Mouse (Mus musculus): ENCODE results near the gene Tecr. TPM values are rescaled to one million over a fixed set of nuclear protein-coding genes. Genes with fewer than 3 reads are reported as not detected.

Gene Tecr
- total RNA-seq (2021) (100 to 1,000 TPM; 445 to 505 TPM), polyA plus RNA-seq (2012; rRNA removed) (772 and 935 TPM in 2 replicates)
- long read RNA-seq, transcript Tecr-203 (12 exons, 1,120 nt), result minor isoform, 17 of 467 reads
- long read RNA-seq, transcript Tecr-201 (13 exons, 1,158 nt), result major isoform, 61 of 467 reads
- long read RNA-seq, partial matches to known transcripts, result 339 of 467 reads
- long read RNA-seq, other reads (novel, unspliced or antisense), result 49 of 467 reads

DNA sequence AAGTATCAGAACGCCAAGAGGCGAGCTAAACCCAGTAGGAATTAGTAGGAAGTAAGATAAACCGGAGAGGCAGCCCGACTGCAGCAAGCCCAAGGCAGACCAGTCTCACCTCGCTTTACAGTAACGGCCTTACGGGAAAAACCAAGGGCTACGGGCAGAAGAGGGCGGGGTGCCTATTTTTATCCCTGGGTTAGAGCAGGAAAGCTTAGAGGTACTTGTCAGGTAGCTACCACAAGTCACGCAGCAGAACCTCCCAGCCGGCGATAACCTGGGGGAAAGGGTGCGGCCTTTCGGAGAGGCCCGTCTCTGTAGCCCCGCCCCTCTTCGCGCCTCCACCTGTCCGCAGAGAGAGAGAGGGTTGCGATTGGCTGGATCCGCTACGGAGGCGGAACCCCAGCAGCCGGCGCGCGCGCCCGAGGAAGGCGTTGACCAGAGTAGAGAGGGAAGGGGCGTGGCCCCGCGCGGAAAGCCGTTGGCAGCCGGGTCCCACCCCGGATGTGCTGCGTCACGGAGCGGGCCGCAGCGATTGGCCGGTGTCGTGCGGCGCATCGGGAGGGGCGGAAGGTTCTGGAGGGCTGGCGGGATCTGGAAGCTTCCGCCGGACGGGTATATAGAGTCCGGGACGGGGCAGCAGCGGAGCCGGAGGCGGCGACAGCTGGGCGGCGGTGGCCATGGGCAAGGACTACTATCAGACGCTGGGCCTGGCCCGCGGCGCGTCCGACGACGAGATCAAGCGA, at the start of gene Tecr, which contains the start of gene Dnajb1:
Gene Tecr, minus strand, starts transcription at position 311 of the 737 bp plus-strand sequence.
Gene Dnajb1, plus strand, starts transcription at position 533 of the 737 bp plus-strand sequence.
- Histone ChIP-seq H3K27me3 (ENCODE audit: control insufficient read depth, insufficient read depth, low read length) (no peaks in the 10 kb centered on the region), H3K27ac (peak within 1 kb of the TSS; percentile 100), H3K79me2 (replicated peaks; ENCODE audit: control insufficient read depth, insufficient read depth, low read length) (peaks cover 2% of the 10 kb centered on the region), H3K36me3 (ENCODE audit: control insufficient read depth, insufficient read depth, low read length) (peaks cover 2% of the 10 kb centered on the region; the same call in 1 of the 2 replicates), H3K4me3 (peak within 1 kb of the TSS; percentile 82), H3K9ac (ENCODE audit: low read depth, low read length) (peak within 1 kb of the TSS; percentile 89), H3K4me1 (ENCODE audit: control insufficient read depth, insufficient read depth, low read length) (peaks cover 6% of the 10 kb centered on the region)
- WGBS, result under 1% methylated on average over 69 of the region's 69 CpGs
- TF ChIP-seq POLR2A (IDR thresholded peaks at IDR 0.05; ENCODE audit: insufficient read depth, low read depth, low read length) (peak; percentile 94), EP300 (IDR thresholded peaks at IDR 0.05; ENCODE audit: insufficient read depth, low read depth, low read length) (0 out of 2 replicates have a peak, but pooled peaks have one; percentile 10), CTCF (IDR thresholded peaks at IDR 0.05) (no peak)
- intact Hi-C loops (cut with DNase I), result loop anchor here (1.0 to 10.0 kb wide), 3 partner anchors 14 to 163 kb away; partner anchors contain the start of gene Ndufb7
- DNase-seq, result peak; percentile 100

DNA sequence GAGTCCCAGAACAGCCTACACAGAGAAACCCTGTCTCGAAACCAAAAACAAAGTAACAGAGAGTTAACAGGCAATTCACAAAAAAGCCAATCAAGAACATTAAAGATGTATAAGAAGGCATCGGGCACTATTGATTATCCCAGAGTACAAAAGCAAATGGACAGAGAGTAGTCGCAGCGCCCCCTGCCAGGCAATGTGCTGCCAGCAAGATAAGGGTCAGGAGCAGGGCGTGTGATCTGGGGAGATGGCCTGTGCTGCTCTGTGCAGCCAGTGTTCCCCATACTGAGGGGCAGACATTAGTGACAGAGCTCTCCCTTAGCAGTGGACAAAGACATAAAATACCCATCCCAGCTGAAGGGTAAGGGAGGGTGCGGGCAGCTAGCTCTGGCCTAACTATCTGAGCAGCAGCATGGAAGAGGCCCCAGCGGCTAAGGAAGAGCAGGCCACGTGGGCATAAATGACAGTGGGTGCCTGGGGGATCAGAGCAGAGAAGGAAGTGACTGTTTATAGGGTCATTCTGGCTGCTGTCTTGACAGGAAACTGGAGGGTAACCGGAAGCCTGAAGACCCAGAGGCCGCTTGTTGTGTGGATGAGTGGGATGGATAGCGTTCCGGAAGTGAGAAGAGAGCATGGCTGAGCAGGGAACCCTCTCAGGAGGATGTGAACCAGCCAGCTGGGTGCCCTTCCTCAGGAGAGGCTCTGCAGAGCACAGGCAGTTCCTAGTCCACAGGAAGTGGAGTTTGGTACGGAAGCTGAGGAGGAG, 48.9 kb upstream of the Tecr start:
- 54% methylated on average over 13 of the region's 13 CpGs for WGBS
- no peak overlapping the region for H3K27ac ChIP-seq
- TF ChIP-seq CTCF (IDR thresholded peaks at IDR 0.05), result peak; percentile 55
- no peak for TF ChIP-seq EP300 (IDR thresholded peaks at IDR 0.05; ENCODE audit: insufficient read depth, low read depth, low read length)
- H3K36me3 ChIP-seq (ENCODE audit: control insufficient read depth, insufficient read depth, low read length), result no peaks in the 10 kb centered on the region
- intact Hi-C loops (cut with DNase I), result no loop called here
- peaks cover 9% of the 10 kb centered on the region for H3K4me1 ChIP-seq (ENCODE audit: control insufficient read depth, insufficient read depth, low read length)
- H3K27me3 ChIP-seq (ENCODE audit: control insufficient read depth, insufficient read depth, low read length), result no peaks in the 10 kb centered on the region
- H3K9ac ChIP-seq (ENCODE audit: low read depth, low read length), result no peak overlapping the region
- no peaks in the 10 kb centered on the region for H3K79me2 ChIP-seq (replicated peaks; ENCODE audit: control insufficient read depth, insufficient read depth, low read length)
- DNase-seq, result no peak
- H3K4me3 ChIP-seq, result no peak overlapping the region

DNA sequence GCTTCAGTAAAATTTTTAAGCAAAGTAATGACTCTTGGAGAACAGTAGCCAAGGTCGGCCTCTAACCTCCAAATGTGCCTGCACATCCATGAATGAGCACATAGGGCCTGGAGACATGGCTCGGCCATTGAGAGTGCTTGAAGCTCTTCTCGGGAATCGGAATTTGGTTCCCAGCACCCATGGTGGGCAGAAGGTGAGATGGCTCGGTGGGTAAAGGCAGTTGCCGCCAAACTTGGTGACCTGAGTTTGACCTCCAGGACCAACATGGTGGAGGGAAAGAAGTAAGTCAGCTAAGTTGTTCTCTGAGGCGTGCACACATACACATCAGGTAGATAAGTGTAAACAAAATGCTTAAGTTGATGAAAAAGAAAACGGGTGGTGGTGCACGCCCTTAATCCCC, 48.3 kb upstream of the Tecr start:
- no peak for DNase-seq
- Histone ChIP-seq H3K27me3 (ENCODE audit: control insufficient read depth, insufficient read depth, low read length) (no peaks in the 10 kb centered on the region), H3K36me3 (ENCODE audit: control insufficient read depth, insufficient read depth, low read length) (no peaks in the 10 kb centered on the region), H3K27ac (no peak overlapping the region), H3K4me3 (no peak overlapping the region), H3K79me2 (replicated peaks; ENCODE audit: control insufficient read depth, insufficient read depth, low read length) (no peaks in the 10 kb centered on the region), H3K9ac (ENCODE audit: low read depth, low read length) (no peak overlapping the region), H3K4me1 (ENCODE audit: control insufficient read depth, insufficient read depth, low read length) (peaks cover 9% of the 10 kb centered on the region)
- TF ChIP-seq POLR2A (IDR thresholded peaks at IDR 0.05; ENCODE audit: insufficient read depth, low read depth, low read length) (no peak), EP300 (IDR thresholded peaks at IDR 0.05; ENCODE audit: insufficient read depth, low read depth, low read length) (no peak), CTCF (IDR thresholded peaks at IDR 0.05) (no peak)
- intact Hi-C loops (cut with DNase I), result no loop called here
- 92% methylated on average over 9 of the region's 9 CpGs for WGBS

DNA sequence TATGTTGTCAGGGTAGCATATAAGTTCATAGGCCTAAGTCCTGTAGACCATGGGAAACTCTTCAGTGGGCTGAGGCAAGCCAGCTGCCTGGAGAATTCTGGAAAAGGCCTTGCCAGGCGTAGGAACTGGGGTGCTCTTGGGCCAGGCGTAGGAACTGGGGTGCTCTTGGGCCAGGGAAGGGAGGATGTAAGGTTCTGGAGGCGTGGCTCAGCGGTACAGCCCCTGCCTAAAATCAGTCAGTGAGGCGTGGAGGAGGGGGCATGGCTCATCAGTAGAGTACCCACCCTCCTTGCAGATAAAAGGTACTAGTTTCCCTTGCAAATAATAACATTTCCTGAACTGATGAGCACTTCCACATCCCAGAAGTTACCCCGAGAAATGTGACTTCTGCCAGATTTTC, 47.0 kb upstream of the Tecr start:
- H3K27me3 ChIP-seq (ENCODE audit: control insufficient read depth, insufficient read depth, low read length), result no peaks in the 10 kb centered on the region
- intact Hi-C loops (cut with DNase I), result no loop called here
- H3K9ac ChIP-seq (ENCODE audit: low read depth, low read length), result no peak overlapping the region
- H3K4me1 ChIP-seq (ENCODE audit: control insufficient read depth, insufficient read depth, low read length), result peaks cover 9% of the 10 kb centered on the region
- 88% methylated on average over 6 of the region's 6 CpGs for WGBS
- no peak overlapping the region for H3K27ac ChIP-seq
- no peaks in the 10 kb centered on the region for H3K79me2 ChIP-seq (replicated peaks; ENCODE audit: control insufficient read depth, insufficient read depth, low read length)
- H3K4me3 ChIP-seq, result no peak overlapping the region
- DNase-seq, result no peak
- no peak for TF ChIP-seq POLR2A (IDR thresholded peaks at IDR 0.05; ENCODE audit: insufficient read depth, low read depth, low read length)
- H3K36me3 ChIP-seq (ENCODE audit: control insufficient read depth, insufficient read depth, low read length), result no peaks in the 10 kb centered on the region

DNA sequence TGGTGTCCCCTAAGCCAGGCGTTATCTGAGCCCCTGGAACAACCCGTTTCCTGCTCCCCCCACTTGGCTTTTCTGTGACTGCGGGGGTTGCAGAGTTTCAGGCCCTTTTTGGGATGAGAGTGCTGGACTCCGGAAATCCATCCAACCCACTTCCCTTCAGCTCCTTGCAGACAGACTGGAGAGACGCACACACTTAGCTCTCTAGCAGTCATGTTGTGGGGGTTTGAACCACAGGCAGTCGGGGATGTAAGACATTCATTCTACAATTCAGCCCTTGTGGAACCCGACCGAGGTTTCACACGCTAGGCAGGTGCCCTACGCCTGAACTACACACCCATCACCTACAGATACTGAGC, 45.9 kb upstream of the Tecr start:
- intact Hi-C loops (cut with DNase I), result no loop called here
- H3K36me3 ChIP-seq (ENCODE audit: control insufficient read depth, insufficient read depth, low read length), result no peaks in the 10 kb centered on the region
- peaks cover 9% of the 10 kb centered on the region for H3K4me1 ChIP-seq (ENCODE audit: control insufficient read depth, insufficient read depth, low read length)
- TF ChIP-seq EP300 (IDR thresholded peaks at IDR 0.05; ENCODE audit: insufficient read depth, low read depth, low read length) (no peak), POLR2A (IDR thresholded peaks at IDR 0.05; ENCODE audit: insufficient read depth, low read depth, low read length) (no peak), CTCF (IDR thresholded peaks at IDR 0.05) (no peak)
- peak overlapping the region; percentile 93; the same call in 1 of the 2 replicates for H3K4me3 ChIP-seq
- H3K27ac ChIP-seq, result peak overlapping the region; percentile 89
- no peak overlapping the region for H3K9ac ChIP-seq (ENCODE audit: low read depth, low read length)
- no peaks in the 10 kb centered on the region for H3K79me2 ChIP-seq (replicated peaks; ENCODE audit: control insufficient read depth, insufficient read depth, low read length)
- DNase-seq, result peak in 1 of 2 experiments; percentile 36
- H3K27me3 ChIP-seq (ENCODE audit: control insufficient read depth, insufficient read depth, low read length), result no peaks in the 10 kb centered on the region
- WGBS, result 25% methylated on average over 10 of the region's 10 CpGs

Measured in heart, adult 2 months (tissue).